Mouse (Mus musculus): ENCODE results near the gene 5730596B20Rik. TPM values are rescaled to one million over a fixed set of nuclear protein-coding genes. Genes with fewer than 3 reads are reported as not detected.
A peak's percentile ranks its signal among the peaks of the same experiment; 100 is the strongest.

The 5730596B20Rik gene
- polyA plus RNA-seq, 1 experiment from 2014 or later = 0.05 TPM

GRCm38 (mm10) chr6:52216691-52217458, 39.6 kb downstream of the 5730596B20Rik start:
- WGBS (ENCODE audit: insufficient replicate concordance) = under 1% methylated on average over 60 of the region's 60 CpGs
- ATAC-seq (ENCODE audit: low read depth) = no peak
- no peaks in the 10 kb centered on the region for H3K36me3 ChIP-seq (ENCODE audit: control insufficient read depth, insufficient read depth)
- H3K4me1 ChIP-seq (ENCODE audit: control insufficient read depth, low read depth, low read length) = peaks cover 3% of the 10 kb centered on the region
- H3K4me3 ChIP-seq (ENCODE audit: low read depth, low read length) = peak overlapping the region; percentile 36
- no peak overlapping the region for H3K27ac ChIP-seq (ENCODE audit: low read length)
- no peak overlapping the region for H3K9ac ChIP-seq (ENCODE audit: low read depth, low read length)
- H3K27me3 ChIP-seq (ENCODE audit: control insufficient read depth, insufficient read depth, low read depth, low read length) = peaks cover 99% of the 10 kb centered on the region
- peak overlapping the region; percentile 37 for H3K4me2 ChIP-seq (ENCODE audit: low read depth, low read length)
- H3K9me3 ChIP-seq (replicated peaks; ENCODE audit: control insufficient read depth, low read length) = no peaks in the 10 kb centered on the region

GRCm38 (mm10) chr6:52217459-52217768, 40.1 kb downstream of the 5730596B20Rik start:
- peaks cover 3% of the 10 kb centered on the region for H3K4me1 ChIP-seq (ENCODE audit: control insufficient read depth, low read depth, low read length)
- H3K36me3 ChIP-seq (ENCODE audit: control insufficient read depth, insufficient read depth) = no peaks in the 10 kb centered on the region
- H3K9ac ChIP-seq (ENCODE audit: low read depth, low read length) = no peak overlapping the region
- H3K9me3 ChIP-seq (replicated peaks; ENCODE audit: control insufficient read depth, low read length) = no peaks in the 10 kb centered on the region
- H3K27ac ChIP-seq (ENCODE audit: low read length) = no peak overlapping the region
- 1% methylated on average over 25 of the region's 25 CpGs for WGBS (ENCODE audit: insufficient replicate concordance)
- peak overlapping the region; percentile 37 for H3K4me2 ChIP-seq (ENCODE audit: low read depth, low read length)
- H3K4me3 ChIP-seq (ENCODE audit: low read depth, low read length) = peak overlapping the region; percentile 36
- no peak; the same call in 1 of the 2 replicates for ATAC-seq (ENCODE audit: low read depth)
- peaks cover 99% of the 10 kb centered on the region for H3K27me3 ChIP-seq (ENCODE audit: control insufficient read depth, insufficient read depth, low read depth, low read length)

- peaks cover 3% of the 10 kb centered on the region for H3K4me1 ChIP-seq (ENCODE audit: control insufficient read depth, low read depth, low read length)
- H3K4me3 ChIP-seq (ENCODE audit: low read depth, low read length) = no peak overlapping the region; the same call in 1 of the 2 replicates
- H3K36me3 ChIP-seq (ENCODE audit: control insufficient read depth, insufficient read depth) = no peaks in the 10 kb centered on the region
- ATAC-seq (ENCODE audit: low read depth) = no peak
- 13% methylated on average over 23 of the region's 23 CpGs for WGBS (ENCODE audit: insufficient replicate concordance)
- H3K4me2 ChIP-seq (ENCODE audit: low read depth, low read length) = no peak overlapping the region
- H3K9me3 ChIP-seq (replicated peaks; ENCODE audit: control insufficient read depth, low read length) = no peaks in the 10 kb centered on the region
- H3K9ac ChIP-seq (ENCODE audit: low read depth, low read length) = no peak overlapping the region
- no peak overlapping the region for H3K27ac ChIP-seq (ENCODE audit: low read length)
- peaks cover 99% of the 10 kb centered on the region for H3K27me3 ChIP-seq (ENCODE audit: control insufficient read depth, insufficient read depth, low read depth, low read length)
Observed at GRCm38 (mm10) chr6:52217895-52218642, 40.8 kb downstream of the 5730596B20Rik start.

- 30% methylated on average over 14 of the region's 14 CpGs for WGBS (ENCODE audit: insufficient replicate concordance)
- no peak for ATAC-seq (ENCODE audit: low read depth)
- H3K4me1 ChIP-seq (ENCODE audit: control insufficient read depth, low read depth, low read length) = peaks cover 3% of the 10 kb centered on the region
- H3K27ac ChIP-seq (ENCODE audit: low read length) = no peak overlapping the region
- H3K9ac ChIP-seq (ENCODE audit: low read depth, low read length) = no peak overlapping the region
- no peaks in the 10 kb centered on the region for H3K9me3 ChIP-seq (replicated peaks; ENCODE audit: control insufficient read depth, low read length)
- H3K4me3 ChIP-seq (ENCODE audit: low read depth, low read length) = no peak overlapping the region
- H3K27me3 ChIP-seq (ENCODE audit: control insufficient read depth, insufficient read depth, low read depth, low read length) = peaks cover 99% of the 10 kb centered on the region
- H3K36me3 ChIP-seq (ENCODE audit: control insufficient read depth, insufficient read depth) = no peaks in the 10 kb centered on the region
- H3K4me2 ChIP-seq (ENCODE audit: low read depth, low read length) = no peak overlapping the region
Observed at GRCm38 (mm10) chr6:52218643-52219215, 41.4 kb downstream of the 5730596B20Rik start.

- Histone ChIP-seq H3K9me3 (replicated peaks; ENCODE audit: control insufficient read depth, low read length) (no peaks in the 10 kb centered on the region), H3K27me3 (ENCODE audit: control insufficient read depth, insufficient read depth, low read depth, low read length) (peaks cover 100% of the 10 kb centered on the region), H3K4me2 (ENCODE audit: low read depth, low read length) (no peak overlapping the region), H3K4me3 (ENCODE audit: low read depth, low read length) (no peak overlapping the region), H3K27ac (ENCODE audit: low read length) (no peak overlapping the region), H3K4me1 (ENCODE audit: control insufficient read depth, low read depth, low read length) (peaks cover 3% of the 10 kb centered on the region), H3K36me3 (ENCODE audit: control insufficient read depth, insufficient read depth) (no peaks in the 10 kb centered on the region), H3K9ac (ENCODE audit: low read depth, low read length) (no peak overlapping the region)
- WGBS (ENCODE audit: insufficient replicate concordance) = 46% methylated on average over 9 of the region's 9 CpGs
- no peak for ATAC-seq (ENCODE audit: low read depth)
Observed at GRCm38 (mm10) chr6:52219234-52219942, 42.1 kb downstream of the 5730596B20Rik start.

GRCm38 (mm10) chr6:52220003-52220864, 42.9 kb downstream of the 5730596B20Rik start:
- no peaks in the 10 kb centered on the region for H3K36me3 ChIP-seq (ENCODE audit: control insufficient read depth, insufficient read depth)
- no peak for ATAC-seq (ENCODE audit: low read depth)
- H3K4me1 ChIP-seq (ENCODE audit: control insufficient read depth, low read depth, low read length) = peaks cover 3% of the 10 kb centered on the region
- H3K9me3 ChIP-seq (replicated peaks; ENCODE audit: control insufficient read depth, low read length) = no peaks in the 10 kb centered on the region
- H3K27ac ChIP-seq (ENCODE audit: low read length) = no peak overlapping the region
- peak overlapping the region; percentile 2; the same call in 1 of the 2 replicates for H3K4me3 ChIP-seq (ENCODE audit: low read depth, low read length)
- peaks cover 100% of the 10 kb centered on the region for H3K27me3 ChIP-seq (ENCODE audit: control insufficient read depth, insufficient read depth, low read depth, low read length)
- 25% methylated on average over 32 of the region's 32 CpGs for WGBS (ENCODE audit: insufficient replicate concordance)
- H3K9ac ChIP-seq (ENCODE audit: low read depth, low read length) = no peak overlapping the region
- H3K4me2 ChIP-seq (ENCODE audit: low read depth, low read length) = no peak overlapping the region

- ATAC-seq (ENCODE audit: low read depth) = no peak
- Histone ChIP-seq H3K36me3 (ENCODE audit: control insufficient read depth, insufficient read depth) (no peaks in the 10 kb centered on the region), H3K27me3 (ENCODE audit: control insufficient read depth, insufficient read depth, low read depth, low read length) (peaks cover 100% of the 10 kb centered on the region), H3K9ac (ENCODE audit: low read depth, low read length) (no peak overlapping the region), H3K4me2 (ENCODE audit: low read depth, low read length) (peak overlapping the region; percentile 66; the same call in 1 of the 2 replicates), H3K27ac (ENCODE audit: low read length) (no peak overlapping the region), H3K9me3 (replicated peaks; ENCODE audit: control insufficient read depth, low read length) (no peaks in the 10 kb centered on the region), H3K4me1 (ENCODE audit: control insufficient read depth, low read depth, low read length) (peaks cover 3% of the 10 kb centered on the region), H3K4me3 (ENCODE audit: low read depth, low read length) (peak overlapping the region; percentile 56; the same call in 1 of the 2 replicates)
- WGBS (ENCODE audit: insufficient replicate concordance) = 5% methylated on average over 12 of the region's 12 CpGs
Observed at GRCm38 (mm10) chr6:52220865-52221310, 43.6 kb downstream of the 5730596B20Rik start.
